Mouse (Mus musculus) spleen, adult 2 months (tissue): ENCODE results near the gene Ccpg1os.

ENCODE experiments used
- CTCF ChIP-seq: fragments of 200-500 bp; IDR thresholded peaks from 2 replicates; pipeline ENCODE4 v1.5.1; 2011; ENCODE audit warnings: mild to moderate bottlenecking, inconsistent platforms; ENCODE audit not compliant: insufficient read depth, insufficient read length, insufficient replicate concordance; ENCODE audit errors: extremely low read depth
- POLR2A ChIP-seq: fragments of 200-500 bp; IDR thresholded peaks from 2 replicates; pipeline ENCODE4 v1.6.1; 2011; ENCODE audit warnings: low read depth, low read length, inconsistent platforms

DNA sequence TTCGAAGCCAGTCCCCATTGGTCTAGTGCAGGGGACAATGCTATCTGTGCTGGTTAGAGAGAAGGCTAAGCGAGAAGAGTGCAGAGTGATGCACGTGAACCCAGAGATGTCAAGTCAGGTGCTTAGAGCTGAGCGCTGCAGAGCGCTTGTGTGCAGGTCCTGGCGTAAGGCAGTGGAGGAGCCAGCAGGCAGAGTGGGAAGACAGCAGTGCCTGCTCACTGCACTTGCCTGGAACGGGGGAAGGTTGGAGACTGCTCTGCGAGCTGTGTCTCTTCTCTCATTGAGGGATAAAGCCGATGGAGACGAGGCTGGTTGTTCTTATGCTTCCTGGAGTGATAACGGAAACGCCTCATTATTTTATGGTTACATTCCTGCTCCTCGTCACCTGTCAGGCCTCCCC, 29.5 kb upstream of the Ccpg1os start:
- TF ChIP-seq POLR2A (no peak), CTCF (no peak)
